Mouse (Mus musculus): ENCODE results near the gene Gcnt3. TPM values are rescaled to one million over a fixed set of nuclear protein-coding genes. Genes with fewer than 3 reads are reported as not detected.

The Gcnt3 gene
- 0.11 TPM for polyA plus RNA-seq (2012; fragmentation: generic; extraction: Trizol)
- long read RNA-seq, experiment 1, result 0 reads
- long read RNA-seq, experiment 2, result 0 reads

DNA sequence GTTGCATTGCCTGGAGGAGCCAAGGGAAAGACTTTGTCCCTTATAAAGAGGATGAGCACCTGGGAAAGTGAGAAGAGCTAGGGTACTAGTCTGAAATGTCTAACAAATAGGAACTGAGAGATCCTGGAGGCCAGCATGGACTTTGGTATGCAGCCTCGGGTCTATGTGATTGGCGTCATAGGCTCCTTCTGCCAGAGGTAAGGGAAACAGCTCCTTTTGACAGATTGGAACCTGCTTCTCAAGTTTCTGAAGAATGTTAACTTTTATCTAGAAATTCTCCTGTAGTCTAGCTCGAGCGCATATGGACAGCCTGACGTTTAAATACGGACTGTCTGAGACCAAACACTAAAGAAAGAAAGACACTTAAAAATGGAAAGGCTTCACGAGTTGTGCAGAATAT lies at the start of gene Gcnt3:
TSS of gene Gcnt3 (minus strand) at position 101 of the 400 bp plus-strand sequence.
- Histone ChIP-seq H3ac (ENCODE audit: control insufficient read depth, insufficient read length, low read depth) (no peak within 1 kb of the TSS), H3K4me3 (ENCODE audit: insufficient read depth, poor library complexity, severe bottlenecking) (no peak within 1 kb of the TSS), H3K79me3 (ENCODE audit: low read depth) (no peaks in the 10 kb centered on the region), H3K79me2 (ENCODE audit: control insufficient read depth, insufficient read depth) (no peaks in the 10 kb centered on the region), H3K36me3 (ENCODE audit: control insufficient read depth, insufficient read depth) (no peaks in the 10 kb centered on the region), H3K27me3 (ENCODE audit: control insufficient read depth, insufficient read depth, insufficient read length) (no peaks in the 10 kb centered on the region)
- TF ChIP-seq CTCF (IDR thresholded peaks at IDR 0.05; ENCODE audit: control insufficient read depth, insufficient read depth, insufficient read length), result no peak
- no peak for TF ChIP-seq FOSL1 (IDR thresholded peaks at IDR 0.05; ENCODE audit: insufficient read depth, low read length, poor library complexity, severe bottlenecking)
- no peak for TF ChIP-seq MYOG (IDR thresholded peaks at IDR 0.05; ENCODE audit: control insufficient read depth, extremely low read depth, insufficient read length)
- no peak for TF ChIP-seq MYOD1 (IDR thresholded peaks at IDR 0.05; ENCODE audit: control insufficient read depth, insufficient read length, low read depth)
- TF ChIP-seq CEBPB (IDR thresholded peaks at IDR 0.05; ENCODE audit: low read depth), result no peak
- TF ChIP-seq MAX (IDR thresholded peaks at IDR 0.05), result no peak
- TF ChIP-seq USF1 (IDR thresholded peaks at IDR 0.05; ENCODE audit: low read depth), result no peak

DNA sequence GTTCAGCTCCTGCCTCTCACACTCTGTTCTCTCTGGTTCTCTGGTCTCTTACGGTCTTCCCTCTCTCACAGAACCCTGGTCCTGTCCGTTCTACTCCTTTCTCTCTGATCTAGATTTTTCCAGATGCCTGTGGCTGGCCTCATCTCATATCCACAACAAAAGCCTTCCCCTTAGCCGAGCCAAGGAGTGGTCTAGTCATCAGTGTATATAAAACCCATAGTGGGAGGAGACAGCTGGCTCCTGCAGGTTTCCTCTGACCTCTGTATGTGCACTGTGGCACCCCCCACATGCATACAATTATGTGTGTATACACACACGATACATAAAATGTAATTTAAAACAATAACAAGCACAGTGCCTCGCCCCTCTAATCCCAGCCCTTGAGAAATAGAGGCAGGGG lies 49.5 kb upstream of the Gcnt3 start:
- no peaks in the 10 kb centered on the region for H3K79me2 ChIP-seq (ENCODE audit: control insufficient read depth, insufficient read depth)
- no peaks in the 10 kb centered on the region for H3K27me3 ChIP-seq (ENCODE audit: control insufficient read depth, insufficient read depth, insufficient read length)
- no peaks in the 10 kb centered on the region for H3K79me3 ChIP-seq (ENCODE audit: low read depth)
- TF ChIP-seq MYOD1 (IDR thresholded peaks at IDR 0.05; ENCODE audit: control insufficient read depth, insufficient read length, low read depth) (no peak), CTCF (IDR thresholded peaks at IDR 0.05; ENCODE audit: control insufficient read depth, insufficient read depth, insufficient read length) (no peak), USF1 (IDR thresholded peaks at IDR 0.05; ENCODE audit: low read depth) (no peak), CEBPB (IDR thresholded peaks at IDR 0.05; ENCODE audit: low read depth) (no peak), MAX (IDR thresholded peaks at IDR 0.05) (no peak), FOSL1 (IDR thresholded peaks at IDR 0.05; ENCODE audit: insufficient read depth, low read length, poor library complexity, severe bottlenecking) (no peak), MYOG (IDR thresholded peaks at IDR 0.05; ENCODE audit: control insufficient read depth, extremely low read depth, insufficient read length) (no peak)
- no peak overlapping the region for H3ac ChIP-seq (ENCODE audit: control insufficient read depth, insufficient read length, low read depth)
- H3K36me3 ChIP-seq (ENCODE audit: control insufficient read depth, insufficient read depth), result no peaks in the 10 kb centered on the region
- no peak overlapping the region for H3K4me3 ChIP-seq (ENCODE audit: insufficient read depth, poor library complexity, severe bottlenecking)

DNA sequence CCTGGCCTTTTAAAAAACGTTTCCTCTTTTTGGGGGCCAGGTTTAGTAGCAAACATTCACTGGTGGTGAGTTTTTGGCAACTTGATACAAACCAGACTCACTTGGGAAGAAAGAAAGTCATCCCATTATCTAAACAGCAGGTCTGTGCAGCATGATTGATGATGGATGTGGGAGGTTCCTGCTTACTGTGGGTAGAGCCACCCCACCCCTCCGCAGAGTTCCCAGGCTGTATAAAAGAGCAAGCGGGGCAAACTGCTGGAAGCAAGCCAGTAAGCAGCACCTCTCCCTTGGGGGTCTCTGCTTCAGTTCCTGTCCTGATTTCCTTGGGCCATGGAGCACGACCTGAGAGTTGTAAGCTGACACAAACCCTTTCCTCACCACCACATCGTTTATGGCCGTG lies 48.2 kb upstream of the Gcnt3 start:
- no peak overlapping the region for H3ac ChIP-seq (ENCODE audit: control insufficient read depth, insufficient read length, low read depth)
- H3K79me2 ChIP-seq (ENCODE audit: control insufficient read depth, insufficient read depth), result no peaks in the 10 kb centered on the region
- TF ChIP-seq CTCF (IDR thresholded peaks at IDR 0.05; ENCODE audit: control insufficient read depth, insufficient read depth, insufficient read length), result no peak
- TF ChIP-seq MYOD1 (IDR thresholded peaks at IDR 0.05; ENCODE audit: control insufficient read depth, insufficient read length, low read depth), result no peak
- no peak for TF ChIP-seq USF1 (IDR thresholded peaks at IDR 0.05; ENCODE audit: low read depth)
- no peak for TF ChIP-seq FOSL1 (IDR thresholded peaks at IDR 0.05; ENCODE audit: insufficient read depth, low read length, poor library complexity, severe bottlenecking)
- no peak for TF ChIP-seq MAX (IDR thresholded peaks at IDR 0.05)
- TF ChIP-seq CEBPB (IDR thresholded peaks at IDR 0.05; ENCODE audit: low read depth), result no peak
- TF ChIP-seq MYOG (IDR thresholded peaks at IDR 0.05; ENCODE audit: control insufficient read depth, extremely low read depth, insufficient read length), result no peak
- H3K79me3 ChIP-seq (ENCODE audit: low read depth), result no peaks in the 10 kb centered on the region
- H3K36me3 ChIP-seq (ENCODE audit: control insufficient read depth, insufficient read depth), result no peaks in the 10 kb centered on the region
- H3K27me3 ChIP-seq (ENCODE audit: control insufficient read depth, insufficient read depth, insufficient read length), result no peaks in the 10 kb centered on the region
- no peak overlapping the region for H3K4me3 ChIP-seq (ENCODE audit: insufficient read depth, poor library complexity, severe bottlenecking)

DNA sequence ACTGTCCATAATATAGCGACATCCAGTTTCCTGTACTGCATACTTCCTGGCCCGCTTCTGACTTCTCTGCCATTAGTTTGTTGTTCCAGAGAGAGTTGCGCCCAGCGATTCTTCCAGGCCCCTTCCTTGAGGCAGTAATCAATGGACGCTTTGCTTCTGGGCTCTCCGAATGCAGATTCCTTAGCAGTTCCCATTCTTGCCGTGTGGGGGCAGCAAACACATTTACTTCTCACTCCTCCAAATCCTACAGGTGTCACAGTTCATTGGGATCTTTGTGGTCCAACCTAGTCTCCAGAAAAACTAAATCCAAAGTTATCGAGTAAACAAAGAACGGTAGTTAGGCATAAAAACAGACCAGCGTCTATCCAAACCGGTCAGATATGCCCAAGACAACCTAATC lies 46.2 kb upstream of the Gcnt3 start:
- no peak for TF ChIP-seq MYOG (IDR thresholded peaks at IDR 0.05; ENCODE audit: control insufficient read depth, extremely low read depth, insufficient read length)
- no peak for TF ChIP-seq CEBPB (IDR thresholded peaks at IDR 0.05; ENCODE audit: low read depth)
- TF ChIP-seq FOSL1 (IDR thresholded peaks at IDR 0.05; ENCODE audit: insufficient read depth, low read length, poor library complexity, severe bottlenecking), result no peak
- no peak for TF ChIP-seq MYOD1 (IDR thresholded peaks at IDR 0.05; ENCODE audit: control insufficient read depth, insufficient read length, low read depth)
- TF ChIP-seq USF1 (IDR thresholded peaks at IDR 0.05; ENCODE audit: low read depth), result no peak
- no peak for TF ChIP-seq MAX (IDR thresholded peaks at IDR 0.05)
- no peak for TF ChIP-seq CTCF (IDR thresholded peaks at IDR 0.05; ENCODE audit: control insufficient read depth, insufficient read depth, insufficient read length)
- Histone ChIP-seq H3ac (ENCODE audit: control insufficient read depth, insufficient read length, low read depth) (no peak overlapping the region), H3K79me3 (ENCODE audit: low read depth) (no peaks in the 10 kb centered on the region), H3K79me2 (ENCODE audit: control insufficient read depth, insufficient read depth) (no peaks in the 10 kb centered on the region), H3K27me3 (ENCODE audit: control insufficient read depth, insufficient read depth, insufficient read length) (no peaks in the 10 kb centered on the region), H3K36me3 (ENCODE audit: control insufficient read depth, insufficient read depth) (no peaks in the 10 kb centered on the region), H3K4me3 (ENCODE audit: insufficient read depth, poor library complexity, severe bottlenecking) (no peak overlapping the region)

DNA sequence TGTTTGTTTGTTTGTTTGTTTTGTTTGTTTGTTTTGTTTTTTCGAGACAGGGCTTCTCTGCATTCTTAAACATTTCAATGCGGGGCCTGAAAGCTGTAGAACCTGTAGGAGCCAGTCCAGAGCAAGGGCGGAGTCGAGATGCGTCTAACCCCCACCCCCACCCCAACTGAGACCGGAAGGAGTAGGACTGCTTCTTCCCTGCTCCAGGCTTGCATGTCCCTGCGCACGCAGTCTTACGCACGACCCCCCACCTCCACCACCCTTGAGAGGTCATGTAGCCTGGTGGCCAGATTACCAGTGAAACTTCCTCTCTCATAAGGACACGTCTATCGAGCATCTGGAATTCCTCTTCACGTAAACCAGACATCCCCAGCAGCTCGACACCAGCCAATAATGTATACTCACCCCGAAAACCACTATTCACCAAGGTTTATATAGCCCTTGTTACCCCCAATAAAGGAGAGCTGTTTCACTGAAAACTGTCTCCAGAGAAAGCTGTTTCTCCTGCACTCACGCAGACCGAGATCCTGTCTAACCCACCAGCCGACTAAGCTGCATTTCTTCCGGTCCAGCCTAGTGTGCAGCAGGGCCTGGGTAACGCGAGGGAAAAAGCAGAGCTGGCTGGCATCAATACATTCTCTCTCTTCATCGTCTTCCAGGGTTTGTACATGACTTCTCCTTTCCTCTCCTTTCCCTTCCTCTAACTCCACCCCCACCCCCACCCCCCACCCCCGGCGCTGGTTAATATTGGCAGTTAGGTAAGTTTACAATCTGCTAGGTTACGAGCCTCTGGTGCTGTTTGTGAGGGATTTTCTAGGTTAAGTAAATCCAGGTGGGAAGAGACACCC lies 44.7 kb upstream of the Gcnt3 start:
- no peak overlapping the region for H3K4me3 ChIP-seq (ENCODE audit: insufficient read depth, poor library complexity, severe bottlenecking)
- H3K36me3 ChIP-seq (ENCODE audit: control insufficient read depth, insufficient read depth), result no peaks in the 10 kb centered on the region
- no peak overlapping the region for H3ac ChIP-seq (ENCODE audit: control insufficient read depth, insufficient read length, low read depth)
- no peaks in the 10 kb centered on the region for H3K27me3 ChIP-seq (ENCODE audit: control insufficient read depth, insufficient read depth, insufficient read length)
- H3K79me2 ChIP-seq (ENCODE audit: control insufficient read depth, insufficient read depth), result no peaks in the 10 kb centered on the region
- no peaks in the 10 kb centered on the region for H3K79me3 ChIP-seq (ENCODE audit: low read depth)
- TF ChIP-seq CTCF (IDR thresholded peaks at IDR 0.05; ENCODE audit: control insufficient read depth, insufficient read depth, insufficient read length) (no peak), FOSL1 (IDR thresholded peaks at IDR 0.05; ENCODE audit: insufficient read depth, low read length, poor library complexity, severe bottlenecking) (no peak), USF1 (IDR thresholded peaks at IDR 0.05; ENCODE audit: low read depth) (no peak), CEBPB (IDR thresholded peaks at IDR 0.05; ENCODE audit: low read depth) (no peak), MYOG (IDR thresholded peaks at IDR 0.05; ENCODE audit: control insufficient read depth, extremely low read depth, insufficient read length) (no peak), MAX (IDR thresholded peaks at IDR 0.05) (no peak), MYOD1 (IDR thresholded peaks at IDR 0.05; ENCODE audit: control insufficient read depth, insufficient read length, low read depth) (no peak)

All from C2C12 (cell line).